10 mouse cellular contexts compared by ENCODE assay signal in genomic region chr11:58018287-58018686, GRCm38 (mm10). TPM values are rescaled to one million over a fixed set of nuclear protein-coding genes. Genes with fewer than 3 reads are reported as not detected.
DNase-seq lines count a peak whose midpoint lies in the region; ATAC-seq and TF ChIP-seq lines count a peak whose summit lies in the region.
"Had no signal": no experiment of that assay in that cellular context is flagged by ENCODE, and none has a peak within 500 bp of the region (broad histone marks: within the 10 kb centered on the region; RNA-seq: fewer than 3 reads in every experiment).

No protein-coding gene starts in this region.

- H3K27me3 ChIP-seq in intestine, postnatal 0 days (replicated peaks; ENCODE audit: control insufficient read depth, insufficient read depth, low read length), result no peaks in the 10 kb centered on the region
- no peaks in the 10 kb centered on the region for H3K27me3 ChIP-seq in intestine, embryonic 16.5 days (replicated peaks; ENCODE audit: control insufficient read depth, insufficient read depth, low read length)
- no peaks in the 10 kb centered on the region for H3K27me3 ChIP-seq in midbrain, embryonic 14.5 days (ENCODE audit: control insufficient read depth, insufficient read depth, low read length)
- H3K27me3 ChIP-seq: midbrain, embryonic 12.5 days had no signal

- no peaks in the 10 kb centered on the region for H3K36me3 ChIP-seq in intestine, postnatal 0 days (ENCODE audit: control insufficient read depth, insufficient read depth)
- no peaks in the 10 kb centered on the region for H3K36me3 ChIP-seq in intestine, embryonic 16.5 days (ENCODE audit: control insufficient read depth, insufficient read depth, low read length)
- no peaks in the 10 kb centered on the region for H3K36me3 ChIP-seq in midbrain, embryonic 14.5 days (ENCODE audit: control insufficient read depth, insufficient read depth, low read length)
- H3K36me3 ChIP-seq: midbrain, embryonic 12.5 days had no signal

- H3K4me3 ChIP-seq in intestine, postnatal 0 days (ENCODE audit: low read depth, low read length), result no peak overlapping the region
- no peak overlapping the region for H3K4me3 ChIP-seq in intestine, embryonic 16.5 days (ENCODE audit: low read length)
- no peak overlapping the region for H3K4me3 ChIP-seq in midbrain, embryonic 14.5 days (replicated peaks; ENCODE audit: low read depth, low read length)
- H3K4me3 ChIP-seq: midbrain, embryonic 12.5 days had no signal

- WGBS in intestine, postnatal 0 days, result 40% methylated on average over 2 of the region's 2 CpGs
- WGBS in intestine, embryonic 16.5 days, result 47% methylated on average over 2 of the region's 2 CpGs
- 83% methylated on average over 2 of the region's 2 CpGs for WGBS in midbrain, embryonic 14.5 days

- H3K4me1 ChIP-seq in intestine, postnatal 0 days (replicated peaks; ENCODE audit: control insufficient read depth, insufficient read depth, low read length), result peaks cover 25% of the 10 kb centered on the region
- H3K4me1 ChIP-seq in intestine, embryonic 16.5 days (ENCODE audit: control insufficient read depth, insufficient read depth, low read length), result peaks cover 72% of the 10 kb centered on the region
- H3K4me1 ChIP-seq in midbrain, embryonic 14.5 days (ENCODE audit: control insufficient read depth, insufficient read depth, low read length), result no peaks in the 10 kb centered on the region

- H3K4me2 ChIP-seq in intestine, postnatal 0 days (replicated peaks; ENCODE audit: low read depth), result no peak overlapping the region
- H3K4me2 ChIP-seq in intestine, embryonic 16.5 days (ENCODE audit: low read depth, low read length), result no peak overlapping the region
- H3K4me2 ChIP-seq in midbrain, embryonic 14.5 days (ENCODE audit: low read length), result no peak overlapping the region
- H3K4me2 ChIP-seq: midbrain, embryonic 12.5 days had no signal

- peak; percentile 63 for TF ChIP-seq CTCF in intestine, postnatal 0 days (IDR thresholded peaks at IDR 0.05; ENCODE audit: low read depth)

- no peak for ATAC-seq in intestine, postnatal 0 days
- ATAC-seq in intestine, embryonic 16.5 days, result no peak
- ATAC-seq in CD4-positive, CD25-positive, alpha-beta regulatory T cell, adult 4 months, result peak; percentile 45
- no peak for ATAC-seq in midbrain, embryonic 14.5 days (ENCODE audit: low FRiP score, low TSS enrichment)

- H3K9ac ChIP-seq in intestine, postnatal 0 days (ENCODE audit: low read depth, low read length), result no peak overlapping the region
- H3K9ac ChIP-seq in intestine, embryonic 16.5 days (ENCODE audit: low read depth, low read length), result no peak overlapping the region
- H3K9ac ChIP-seq in midbrain, embryonic 14.5 days (replicated peaks; ENCODE audit: low read length), result no peak overlapping the region
- H3K9ac ChIP-seq: midbrain, embryonic 12.5 days had no signal

- DNase-seq in adrenal gland, adult (ENCODE audit: inconsistent age in 2 of 2, low spot score in 1 of 2), result peak; percentile 51 to 80
- DNase-seq in adrenal gland, adult 18-20 months (ENCODE audit: low spot score in 2 of 2), result no peak
- DNase-seq in kidney, postnatal 10 days, result peak; percentile 37
- no peak for DNase-seq in spleen, postnatal 14 days (ENCODE audit: low spot score in 2 of 2)
- DNase-seq in midbrain, embryonic 14.5 days, result no peak
- DNase-seq: cerebellum, adult 11 months had no signal

- H3K9me3 ChIP-seq in intestine, postnatal 0 days (ENCODE audit: control insufficient read depth), result no peaks in the 10 kb centered on the region
- no peaks in the 10 kb centered on the region for H3K9me3 ChIP-seq in intestine, embryonic 16.5 days (ENCODE audit: control insufficient read depth, low read length)
- no peaks in the 10 kb centered on the region for H3K9me3 ChIP-seq in midbrain, embryonic 14.5 days (ENCODE audit: control insufficient read depth, low read length)
- H3K9me3 ChIP-seq: midbrain, embryonic 12.5 days had no signal

- H3K27ac ChIP-seq in intestine, postnatal 0 days (ENCODE audit: low read depth, low read length), result no peak overlapping the region; the same call in 1 of the 2 replicates
- H3K27ac ChIP-seq in intestine, embryonic 16.5 days (ENCODE audit: low read length), result no peak overlapping the region
- H3K27ac ChIP-seq in midbrain, embryonic 14.5 days (replicated peaks; ENCODE audit: low read depth, low read length), result no peak overlapping the region
- H3K27ac ChIP-seq: midbrain, embryonic 12.5 days had no signal

RNA-seq across cellular contexts. Expression of gene Larp1, which starts 9.4 kb away (rescaled TPM):
- 100 to 1,000 TPM in 1 of 2 experiments, 10 to 100 TPM in 1; 85.2 to 122 TPM for total RNA-seq in adrenal gland, adult 18-20 months (2021)
- polyA plus RNA-seq in intestine, postnatal 0 days (2015; fragmentation: Nextera tagmentation; extraction: Ambion mirVana), result 9.6 and 11.5 TPM in 2 replicates
- 16.5 and 16.7 TPM in 2 replicates for polyA plus RNA-seq in intestine, embryonic 16.5 days (2015; fragmentation: Nextera tagmentation; extraction: Ambion mirVana)
- 10 to 100 TPM; 27.0 to 36.1 TPM for polyA plus RNA-seq in CD4-positive, CD25-positive, alpha-beta regulatory T cell, adult 4 months (2017; shearing (Covaris generic))
- polyA plus RNA-seq in midbrain, embryonic 14.5 days (2014; fragmentation: Nextera tagmentation; extraction: Ambion mirVana), result 19.1 and 19.6 TPM in 2 replicates

Comparison
In these comparisons a context has a peak if more than half of its experiments do, and no peak if none do; other contexts are left out.
1. DNase-seq: peak in adrenal gland, adult (2 of 2) and kidney, postnatal 10 days (single experiment); none in adrenal gland, adult 18-20 months (0 of 2), spleen, postnatal 14 days (0 of 2) and midbrain, embryonic 14.5 days (single experiment).